Mouse (Mus musculus) heart, embryonic 15.5 days (tissue): ENCODE data around the gene Dcaf8. TPM values are rescaled to one million over a fixed set of nuclear protein-coding genes. Genes with fewer than 3 reads are reported as not detected.

Experiments
- ATAC-seq: fragments of 200-750 bp; cut with Nextera tagmentation; replicated peaks from 2 replicates; pipeline ENCODE4 v1.8.0; 2017; ENCODE audit warnings: low read depth, moderate TSS enrichment; ENCODE audit not compliant: insufficient number of reproducible peaks, insufficient read depth, low FRiP score
- H3K27ac ChIP-seq: fragments of 300-500 bp; sonication (generic); 2 replicates; pipeline ENCODE4 v1.5.1; 2015; ENCODE audit warnings: mild to moderate bottlenecking, inconsistent platforms
- H3K27me3 ChIP-seq: fragments of 300-500 bp; sonication (generic); 2 replicates; pipeline ENCODE4 v1.6.1; 2015; ENCODE audit warnings: inconsistent platforms
- H3K36me3 ChIP-seq: fragments of 300-500 bp; sonication (generic); 2 replicates; pipeline ENCODE4 v1.6.1; 2015; ENCODE audit warnings: mild to moderate bottlenecking, inconsistent platforms
- H3K4me1 ChIP-seq: fragments of 300-500 bp; sonication (generic); replicated peaks from 2 replicates; pipeline ENCODE4 v1.6.1; 2015; ENCODE audit warnings: inconsistent platforms
- H3K4me2 ChIP-seq: fragments of 300-500 bp; sonication (generic); 2 replicates; pipeline ENCODE4 v1.6.1; 2015; ENCODE audit warnings: inconsistent platforms, mild to moderate bottlenecking, moderate library complexity
- H3K4me3 ChIP-seq: fragments of 300-500 bp; sonication (generic); 2 replicates; pipeline ENCODE4 v1.5.1; 2015; ENCODE audit warnings: mild to moderate bottlenecking, inconsistent platforms
- H3K9ac ChIP-seq: fragments of 300-500 bp; sonication (generic); 2 replicates; pipeline ENCODE4 v1.6.1; 2015; ENCODE audit warnings: mild to moderate bottlenecking, inconsistent platforms
- H3K9me3 ChIP-seq: fragments of 300-500 bp; sonication (generic); replicated peaks from 2 replicates; pipeline ENCODE4 v1.6.1; 2016; ENCODE audit warnings: inconsistent platforms
- WGBS: fragments of 180-500 bp; shearing (Covaris S2); methylation state at CpG from one replicate; pipeline ENCODE4 v1.1.7; 2015; ENCODE audit warnings: mixed read lengths; 5-methylcytosine and 5-hydroxymethylcytosine counted together
- polyA plus RNA-seq: library from polyadenylated mRNA; unstranded; fragments of >200 nt; fragmentation: Nextera tagmentation; extraction: Ambion mirVana; gene quantifications from 2 replicates; pipeline ENCODE4 v1.2.1, GENCODE M21; 2015

The Dcaf8 gene
- polyA plus RNA-seq, 1 experiment from 2014 or later = 107 TPM

GRCm38 (mm10) chr1:172197851-172198250, 50.0 kb downstream of the Dcaf8 start:
- H3K4me2 ChIP-seq = no peak overlapping the region
- peaks cover 37% of the 10 kb centered on the region for H3K4me1 ChIP-seq
- H3K9me3 ChIP-seq = no peaks in the 10 kb centered on the region
- no peaks in the 10 kb centered on the region for H3K27me3 ChIP-seq
- WGBS = 60% methylated on average over 5 of the region's 5 CpGs
- peaks cover 70% of the 10 kb centered on the region for H3K36me3 ChIP-seq
- no peak overlapping the region for H3K4me3 ChIP-seq
- no peak overlapping the region for H3K9ac ChIP-seq
- ATAC-seq = no peak
- H3K27ac ChIP-seq = no peak overlapping the region

GRCm38 (mm10) chr1:172198316-172198715, 50.4 kb downstream of the Dcaf8 start:
- ATAC-seq = no peak
- no peak overlapping the region for H3K27ac ChIP-seq
- no peak overlapping the region for H3K4me3 ChIP-seq
- peaks cover 70% of the 10 kb centered on the region for H3K36me3 ChIP-seq
- WGBS = 90% methylated on average over 8 of the region's 8 CpGs
- H3K4me2 ChIP-seq = no peak overlapping the region
- no peak overlapping the region for H3K9ac ChIP-seq
- no peaks in the 10 kb centered on the region for H3K27me3 ChIP-seq
- peaks cover 42% of the 10 kb centered on the region for H3K4me1 ChIP-seq
- no peaks in the 10 kb centered on the region for H3K9me3 ChIP-seq

- Histone ChIP-seq H3K27ac (no peak overlapping the region), H3K4me3 (no peak overlapping the region), H3K36me3 (peaks cover 64% of the 10 kb centered on the region), H3K4me1 (peaks cover 49% of the 10 kb centered on the region), H3K27me3 (no peaks in the 10 kb centered on the region), H3K4me2 (no peak overlapping the region), H3K9me3 (no peaks in the 10 kb centered on the region), H3K9ac (no peak overlapping the region)
- no peak for ATAC-seq
- WGBS = 90% methylated on average over 4 of the region's 4 CpGs
Observed at GRCm38 (mm10) chr1:172198996-172199395, 51.1 kb downstream of the Dcaf8 start.

GRCm38 (mm10) chr1:172200161-172200560, 52.3 kb downstream of the Dcaf8 start:
- WGBS = 86% methylated on average over 5 of the region's 5 CpGs
- ATAC-seq = no peak

GRCm38 (mm10) chr1:172200871-172201447, 53.1 kb downstream of the Dcaf8 start:
- Histone ChIP-seq H3K27me3 (no peaks in the 10 kb centered on the region), H3K9me3 (no peaks in the 10 kb centered on the region), H3K4me2 (peak overlapping the region; percentile 2; the same call in 1 of the 2 replicates), H3K4me1 (peaks cover 61% of the 10 kb centered on the region), H3K4me3 (no peak overlapping the region), H3K9ac (peak overlapping the region; percentile 6; the same call in 1 of the 2 replicates), H3K36me3 (peaks cover 44% of the 10 kb centered on the region), H3K27ac (peak overlapping the region; percentile 49)
- 36% methylated on average over 7 of the region's 7 CpGs for WGBS
- 0 out of 2 replicates have a peak, but pooled peaks have one; percentile 7 for ATAC-seq

More at GRCm38 (mm10) chr1:172200161-172200560, 52.3 kb downstream of the Dcaf8 start:
- Histone ChIP-seq H3K36me3 (peaks cover 52% of the 10 kb centered on the region), H3K4me1 (peaks cover 55% of the 10 kb centered on the region), H3K4me2 (no peak overlapping the region), H3K9ac (no peak overlapping the region), H3K4me3 (no peak overlapping the region), H3K9me3 (no peaks in the 10 kb centered on the region), H3K27ac (peak overlapping the region; percentile 13; the same call in 1 of the 2 replicates), H3K27me3 (no peaks in the 10 kb centered on the region)

- WGBS = 19% methylated on average over 14 of the region's 14 CpGs
- Histone ChIP-seq H3K4me3 (no peak overlapping the region), H3K36me3 (peaks cover 32% of the 10 kb centered on the region)
Observed at GRCm38 (mm10) chr1:172201967-172202880, 54.3 kb downstream of the Dcaf8 start.

GRCm38 (mm10) chr1:172202894-172203522, 55.1 kb downstream of the Dcaf8 start:
- Histone ChIP-seq H3K36me3 (peaks cover 24% of the 10 kb centered on the region), H3K9me3 (no peaks in the 10 kb centered on the region), H3K27ac (peak overlapping the region; percentile 94), H3K4me2 (peak overlapping the region; percentile 72), H3K9ac (no peak overlapping the region), H3K4me1 (peaks cover 72% of the 10 kb centered on the region), H3K4me3 (0 out of 2 replicates have a peak overlapping the region, but pooled peaks have one; percentile 11), H3K27me3 (no peaks in the 10 kb centered on the region)
- WGBS = 25% methylated on average over 2 of the region's 2 CpGs
- ATAC-seq = no peak

More at GRCm38 (mm10) chr1:172201967-172202880, 54.3 kb downstream of the Dcaf8 start:
- Histone ChIP-seq H3K27ac (peak overlapping the region; percentile 94), H3K4me1 (peaks cover 66% of the 10 kb centered on the region), H3K4me2 (peak overlapping the region; percentile 48), H3K27me3 (no peaks in the 10 kb centered on the region), H3K9ac (peak overlapping the region; percentile 30), H3K9me3 (no peaks in the 10 kb centered on the region)
- ATAC-seq = no peak

- peak overlapping the region; percentile 72 for H3K4me2 ChIP-seq
- H3K9me3 ChIP-seq = no peaks in the 10 kb centered on the region
- no peaks in the 10 kb centered on the region for H3K27me3 ChIP-seq
- 0 out of 2 replicates have a peak overlapping the region, but pooled peaks have one; percentile 34 for H3K9ac ChIP-seq
- H3K4me1 ChIP-seq = peaks cover 72% of the 10 kb centered on the region
- peak overlapping the region; percentile 94 for H3K27ac ChIP-seq
- 0 out of 2 replicates have a peak overlapping the region, but pooled peaks have one; percentile 11 for H3K4me3 ChIP-seq
- 25% methylated on average over 4 of the region's 4 CpGs for WGBS
- ATAC-seq = no peak
- H3K36me3 ChIP-seq = peaks cover 18% of the 10 kb centered on the region
Observed at GRCm38 (mm10) chr1:172203566-172203965, 55.7 kb downstream of the Dcaf8 start.

- no peak for ATAC-seq
- peak overlapping the region; percentile 73 for H3K4me3 ChIP-seq
- no peaks in the 10 kb centered on the region for H3K9me3 ChIP-seq
- peak overlapping the region; percentile 94 for H3K27ac ChIP-seq
- peak overlapping the region; percentile 72 for H3K4me2 ChIP-seq
- H3K36me3 ChIP-seq = peaks cover 13% of the 10 kb centered on the region
- no peaks in the 10 kb centered on the region for H3K27me3 ChIP-seq
- WGBS = 31% methylated on average over 9 of the region's 9 CpGs
- H3K4me1 ChIP-seq = peaks cover 72% of the 10 kb centered on the region
- peak overlapping the region; percentile 34; the same call in 1 of the 2 replicates for H3K9ac ChIP-seq
Observed at GRCm38 (mm10) chr1:172204033-172204813, 56.3 kb downstream of the Dcaf8 start.

GRCm38 (mm10) chr1:172204814-172205740, 57.2 kb downstream of the Dcaf8 start:
- H3K4me1 ChIP-seq = peaks cover 69% of the 10 kb centered on the region
- H3K36me3 ChIP-seq = peaks cover 5% of the 10 kb centered on the region
- peak overlapping the region; percentile 82 for H3K9ac ChIP-seq
- peak overlapping the region; percentile 72 for H3K4me2 ChIP-seq
- no peaks in the 10 kb centered on the region for H3K9me3 ChIP-seq
- peak overlapping the region; percentile 94 for H3K27ac ChIP-seq
- no peak for ATAC-seq
- no peaks in the 10 kb centered on the region for H3K27me3 ChIP-seq
- H3K4me3 ChIP-seq = peak overlapping the region; percentile 73
- WGBS = 44% methylated on average over 15 of the region's 15 CpGs
